Mouse (Mus musculus) limb, embryonic 10.5 days (tissue): ENCODE results near the gene C8g. TPM values are rescaled to one million over a fixed set of nuclear protein-coding genes. Genes with fewer than 3 reads are reported as not detected.

Experiments
- DNase-seq: peaks from one replicate; pipeline ENCODE4 v3.0.0-alpha.2; 2017; ENCODE audit warnings: low spot score
- H3K27ac ChIP-seq: fragments of 300-500 bp; sonication (generic); 2 replicates; pipeline ENCODE4 v1.5.1; 2016; ENCODE audit warnings: mild to moderate bottlenecking
- H3K27me3 ChIP-seq: fragments of 300-500 bp; sonication (generic); 2 replicates; pipeline ENCODE4 v1.6.1; 2016; ENCODE audit warnings: low read depth, mild to moderate bottlenecking; ENCODE audit not compliant: poor library complexity, severe bottlenecking
- H3K36me3 ChIP-seq: fragments of 300-500 bp; sonication (generic); 2 replicates; pipeline ENCODE4 v1.6.1; 2016; ENCODE audit warnings: mild to moderate bottlenecking, moderate library complexity
- H3K4me1 ChIP-seq: fragments of 300-500 bp; sonication (generic); 2 replicates; pipeline ENCODE4 v1.6.1; 2016
- H3K4me3 ChIP-seq: fragments of 300-500 bp; sonication (generic); 2 replicates; pipeline ENCODE4 v1.5.1; 2016; ENCODE audit warnings: mild to moderate bottlenecking, moderate library complexity
- H3K9me3 ChIP-seq: fragments of 300-500 bp; sonication (generic); replicated peaks from 2 replicates; pipeline ENCODE4 v1.6.1; 2016; ENCODE audit warnings: mild to moderate bottlenecking
- WGBS: fragments of 180-500 bp; shearing (Covaris S2); methylation state at CpG from one replicate; pipeline ENCODE4 v1.1.7; 2016; 5-methylcytosine and 5-hydroxymethylcytosine counted together
- polyA plus RNA-seq: library from polyadenylated mRNA; unstranded; fragments of >200 nt; fragmentation: Nextera tagmentation; extraction: Ambion mirVana; gene quantifications from 2 replicates; pipeline ENCODE4 v1.2.1, GENCODE M21; 2016

The C8g gene
- polyA plus RNA-seq, 1 experiment from 2014 or later = 7.0 TPM

- Histone ChIP-seq H3K27ac (no peak overlapping the region), H3K36me3 (no peaks in the 10 kb centered on the region), H3K4me1 (peaks cover 10% of the 10 kb centered on the region), H3K9me3 (no peaks in the 10 kb centered on the region), H3K27me3 (no peaks in the 10 kb centered on the region), H3K4me3 (no peak overlapping the region)
- DNase-seq = no peak
- 70% methylated on average over 10 of the region's 10 CpGs for WGBS
These were observed 32.3 kb downstream of the C8g start for GRCm38 (mm10) chr2:25468962-25469915.

- no peak for DNase-seq
- no peak overlapping the region for H3K27ac ChIP-seq
- H3K36me3 ChIP-seq = no peaks in the 10 kb centered on the region
- H3K27me3 ChIP-seq = no peaks in the 10 kb centered on the region
- H3K9me3 ChIP-seq = no peaks in the 10 kb centered on the region
- peaks cover 10% of the 10 kb centered on the region for H3K4me1 ChIP-seq
- no peak overlapping the region for H3K4me3 ChIP-seq
- 83% methylated on average over 14 of the region's 14 CpGs for WGBS
These were observed 33.8 kb downstream of the C8g start for GRCm38 (mm10) chr2:25467606-25468303.

GRCm38 (mm10) chr2:25465816-25466635 is 35.5 kb downstream of the C8g start:
- Histone ChIP-seq H3K27me3 (no peaks in the 10 kb centered on the region), H3K4me1 (peaks cover 16% of the 10 kb centered on the region), H3K27ac (peak overlapping the region; percentile 72), H3K36me3 (no peaks in the 10 kb centered on the region), H3K4me3 (no peak overlapping the region), H3K9me3 (no peaks in the 10 kb centered on the region)
- 56% methylated on average over 10 of the region's 10 CpGs for WGBS
- no peak for DNase-seq

- no peak for DNase-seq
- Histone ChIP-seq H3K4me3 (no peak overlapping the region), H3K9me3 (no peaks in the 10 kb centered on the region), H3K27ac (peak overlapping the region; percentile 72), H3K36me3 (no peaks in the 10 kb centered on the region), H3K4me1 (peaks cover 20% of the 10 kb centered on the region), H3K27me3 (no peaks in the 10 kb centered on the region)
- WGBS = 89% methylated on average over 2 of the region's 2 CpGs
These were observed 36.3 kb downstream of the C8g start for GRCm38 (mm10) chr2:25465256-25465655.

GRCm38 (mm10) chr2:25463630-25464029 is 37.9 kb downstream of the C8g start:
- 86% methylated on average over 3 of the region's 3 CpGs for WGBS
- Histone ChIP-seq H3K4me1 (peaks cover 27% of the 10 kb centered on the region), H3K9me3 (no peaks in the 10 kb centered on the region)

GRCm38 (mm10) chr2:25461407-25461806 is 40.1 kb downstream of the C8g start:
- Histone ChIP-seq H3K4me3 (peak overlapping the region; percentile 82), H3K36me3 (peaks cover 8% of the 10 kb centered on the region; the same call in 1 of the 2 replicates), H3K4me1 (peaks cover 27% of the 10 kb centered on the region), H3K9me3 (no peaks in the 10 kb centered on the region), H3K27me3 (no peaks in the 10 kb centered on the region), H3K27ac (peak overlapping the region; percentile 85)
- WGBS = 31% methylated on average over 3 of the region's 3 CpGs
- no peak for DNase-seq

More at GRCm38 (mm10) chr2:25463630-25464029, 37.9 kb downstream of the C8g start:
- H3K27ac ChIP-seq = no peak overlapping the region
- no peaks in the 10 kb centered on the region for H3K27me3 ChIP-seq
- DNase-seq = no peak
- peaks cover 4% of the 10 kb centered on the region; the same call in 1 of the 2 replicates for H3K36me3 ChIP-seq
- H3K4me3 ChIP-seq = no peak overlapping the region

GRCm38 (mm10) chr2:25460551-25461309 is 40.8 kb downstream of the C8g start, which contains the start of gene Paxx:
TSS of gene Paxx (minus strand) at chr2:25461094.
- peaks cover 8% of the 10 kb centered on the region; the same call in 1 of the 2 replicates for H3K36me3 ChIP-seq
- no peaks in the 10 kb centered on the region for H3K27me3 ChIP-seq
- under 1% methylated on average over 48 of the region's 48 CpGs for WGBS
- peak within 1 kb of the TSS; percentile 82 for H3K4me3 ChIP-seq
- peak; percentile 89 for DNase-seq
- no peaks in the 10 kb centered on the region for H3K9me3 ChIP-seq
- H3K27ac ChIP-seq = peak within 1 kb of the TSS; percentile 85
- peaks cover 22% of the 10 kb centered on the region for H3K4me1 ChIP-seq

- Histone ChIP-seq H3K9me3 (no peaks in the 10 kb centered on the region), H3K4me1 (peaks cover 17% of the 10 kb centered on the region), H3K4me3 (peak overlapping the region; percentile 82), H3K27ac (peak overlapping the region; percentile 85), H3K27me3 (no peaks in the 10 kb centered on the region), H3K36me3 (peaks cover 8% of the 10 kb centered on the region; the same call in 1 of the 2 replicates)
- WGBS = 41% methylated on average over 5 of the region's 5 CpGs
- no peak for DNase-seq
These were observed 41.4 kb downstream of the C8g start for GRCm38 (mm10) chr2:25460135-25460534.

GRCm38 (mm10) chr2:25458911-25459310 is 42.6 kb downstream of the C8g start:
- no peak for DNase-seq
- no peak overlapping the region for H3K27ac ChIP-seq
- peaks cover 17% of the 10 kb centered on the region for H3K4me1 ChIP-seq
- 81% methylated on average over 5 of the region's 5 CpGs for WGBS
- H3K9me3 ChIP-seq = no peaks in the 10 kb centered on the region
- no peaks in the 10 kb centered on the region for H3K27me3 ChIP-seq
- peaks cover 8% of the 10 kb centered on the region; the same call in 1 of the 2 replicates for H3K36me3 ChIP-seq
- no peak overlapping the region for H3K4me3 ChIP-seq

- Histone ChIP-seq H3K4me3 (no peak overlapping the region), H3K36me3 (peaks cover 8% of the 10 kb centered on the region; the same call in 1 of the 2 replicates), H3K27ac (no peak overlapping the region), H3K4me1 (peaks cover 17% of the 10 kb centered on the region), H3K9me3 (no peaks in the 10 kb centered on the region), H3K27me3 (no peaks in the 10 kb centered on the region)
- 88% methylated on average over 9 of the region's 9 CpGs for WGBS
- no peak for DNase-seq
These were observed 44.3 kb downstream of the C8g start for GRCm38 (mm10) chr2:25457022-25457896.
